Mouse (Mus musculus) neural tube, embryonic 14.5 days (tissue): ENCODE measurements at regions not wholly inside any gene's neighbourhood (a gene's known extent, or its start where the extent isn't known, plus 50 kb on each side); places are given as distances from the start of the nearest gene placed in this dataset.

Experiments
- ATAC-seq: fragments of 200-750 bp; cut with Nextera tagmentation; 2 replicates; pipeline ENCODE4 v1.8.0; 2017; ENCODE audit warnings: low read depth, mild to moderate bottlenecking, moderate TSS enrichment, moderate library complexity
- H3K27ac ChIP-seq: fragments of 300-500 bp; sonication (generic); 2 replicates; pipeline ENCODE4 v1.5.1; 2014; ENCODE audit warnings: low read depth, mild to moderate bottlenecking, control low read depth, low read length, moderate library complexity, mixed read lengths
- H3K27me3 ChIP-seq: fragments of 300-500 bp; sonication (generic); 2 replicates; pipeline ENCODE4 v1.6.1; 2014; ENCODE audit warnings: low read length; ENCODE audit not compliant: control insufficient read depth, insufficient read depth
- H3K36me3 ChIP-seq: fragments of 300-500 bp; sonication (generic); 2 replicates; pipeline ENCODE4 v1.6.1; 2014; ENCODE audit warnings: low read length, mixed read lengths; ENCODE audit not compliant: control insufficient read depth, insufficient read depth
- H3K4me1 ChIP-seq: fragments of 300-500 bp; sonication (generic); 2 replicates; pipeline ENCODE4 v1.6.1; 2014; ENCODE audit warnings: low read length; ENCODE audit not compliant: control insufficient read depth, insufficient read depth
- H3K4me2 ChIP-seq: fragments of 300-500 bp; sonication (generic); 2 replicates; pipeline ENCODE4 v1.6.1; 2014; ENCODE audit warnings: mild to moderate bottlenecking, low read depth, low read length, control low read depth
- H3K4me3 ChIP-seq: fragments of 300-500 bp; sonication (generic); 2 replicates; pipeline ENCODE4 v1.5.1; 2014; ENCODE audit warnings: low read depth, low read length, control low read depth, mixed read lengths
- H3K9ac ChIP-seq: fragments of 300-500 bp; sonication (generic); replicated peaks from 2 replicates; pipeline ENCODE4 v1.6.1; 2014; ENCODE audit warnings: low read depth, mild to moderate bottlenecking, control low read depth, low read length, mixed read lengths
- H3K9me3 ChIP-seq: fragments of 300-500 bp; sonication (generic); 2 replicates; pipeline ENCODE4 v1.6.1; 2016; ENCODE audit warnings: low read length; ENCODE audit not compliant: control insufficient read depth
- WGBS: fragments of 180-500 bp; shearing (Covaris S2); extraction: QIAGEN DNeasy Blood & Tissue Kit; methylation state at CpG from one replicate; pipeline ENCODE4 v1.1.7; 2014; 5-methylcytosine and 5-hydroxymethylcytosine counted together

GRCm38 (mm10) chr15:60706009-60706408, 147.6 kb downstream of the Fam84b start:
- Histone ChIP-seq H3K27me3 (no peaks in the 10 kb centered on the region), H3K9me3 (no peaks in the 10 kb centered on the region), H3K27ac (no peak overlapping the region), H3K4me2 (no peak overlapping the region), H3K9ac (no peak overlapping the region), H3K36me3 (no peaks in the 10 kb centered on the region), H3K4me1 (no peaks in the 10 kb centered on the region), H3K4me3 (no peak overlapping the region)
- no peak for ATAC-seq
- WGBS, result 86% methylated on average over 4 of the region's 4 CpGs

- H3K9me3 ChIP-seq, result no peaks in the 10 kb centered on the region
- H3K27me3 ChIP-seq, result no peaks in the 10 kb centered on the region
- ATAC-seq, result no peak
These were observed 152.3 kb downstream of the Fam84b start for GRCm38 (mm10) chr15:60701273-60701672.

GRCm38 (mm10) chr15:60694746-60695145, 158.8 kb downstream of the Fam84b start:
- no peaks in the 10 kb centered on the region for H3K4me1 ChIP-seq
- H3K27me3 ChIP-seq, result no peaks in the 10 kb centered on the region
- no peak overlapping the region for H3K9ac ChIP-seq
- H3K4me2 ChIP-seq, result no peak overlapping the region
- 93% methylated on average over 3 of the region's 3 CpGs for WGBS
- ATAC-seq, result no peak
- no peak overlapping the region for H3K27ac ChIP-seq
- no peaks in the 10 kb centered on the region for H3K36me3 ChIP-seq
- H3K9me3 ChIP-seq, result no peaks in the 10 kb centered on the region
- no peak overlapping the region for H3K4me3 ChIP-seq

More at GRCm38 (mm10) chr15:60701273-60701672, 152.3 kb downstream of the Fam84b start:
- H3K36me3 ChIP-seq, result no peaks in the 10 kb centered on the region
- no peak overlapping the region for H3K4me3 ChIP-seq
- H3K27ac ChIP-seq, result no peak overlapping the region
- H3K4me2 ChIP-seq, result no peak overlapping the region
- no peak overlapping the region for H3K9ac ChIP-seq
- H3K4me1 ChIP-seq, result no peaks in the 10 kb centered on the region

GRCm38 (mm10) chr15:60693751-60694500, 159.7 kb downstream of the Fam84b start:
- Histone ChIP-seq H3K4me1 (no peaks in the 10 kb centered on the region), H3K9me3 (no peaks in the 10 kb centered on the region), H3K4me2 (no peak overlapping the region), H3K9ac (no peak overlapping the region), H3K36me3 (no peaks in the 10 kb centered on the region), H3K4me3 (no peak overlapping the region), H3K27me3 (no peaks in the 10 kb centered on the region), H3K27ac (no peak overlapping the region)
- ATAC-seq, result no peak
- 77% methylated on average over 7 of the region's 7 CpGs for WGBS

GRCm38 (mm10) chr15:60692718-60693597, 160.6 kb downstream of the Fam84b start:
- no peak overlapping the region for H3K9ac ChIP-seq
- H3K4me3 ChIP-seq, result no peak overlapping the region
- H3K4me1 ChIP-seq, result no peaks in the 10 kb centered on the region
- 55% methylated on average over 6 of the region's 6 CpGs for WGBS
- H3K27ac ChIP-seq, result no peak overlapping the region
- H3K27me3 ChIP-seq, result no peaks in the 10 kb centered on the region
- no peak for ATAC-seq
- no peaks in the 10 kb centered on the region for H3K36me3 ChIP-seq
- no peaks in the 10 kb centered on the region for H3K9me3 ChIP-seq
- H3K4me2 ChIP-seq, result no peak overlapping the region

GRCm38 (mm10) chr15:60692149-60692548, 161.4 kb downstream of the Fam84b start:
- no peak overlapping the region for H3K4me2 ChIP-seq
- no peak overlapping the region for H3K27ac ChIP-seq
- 24% methylated on average over 3 of the region's 3 CpGs for WGBS
- no peak for ATAC-seq
- H3K27me3 ChIP-seq, result no peaks in the 10 kb centered on the region
- H3K9ac ChIP-seq, result no peak overlapping the region
- no peaks in the 10 kb centered on the region for H3K9me3 ChIP-seq
- H3K4me1 ChIP-seq, result no peaks in the 10 kb centered on the region
- no peak overlapping the region for H3K4me3 ChIP-seq
- no peaks in the 10 kb centered on the region for H3K36me3 ChIP-seq

- H3K9me3 ChIP-seq, result no peaks in the 10 kb centered on the region
- 87% methylated on average over 3 of the region's 3 CpGs for WGBS
- ATAC-seq, result no peak
These were observed 176.2 kb downstream of the Fam84b start for GRCm38 (mm10) chr15:60677397-60677796.

GRCm38 (mm10) chr15:60657572-60657971, 196.0 kb downstream of the Fam84b start:
- Histone ChIP-seq H3K9me3 (no peaks in the 10 kb centered on the region), H3K4me1 (no peaks in the 10 kb centered on the region), H3K4me3 (no peak overlapping the region), H3K36me3 (no peaks in the 10 kb centered on the region), H3K27ac (no peak overlapping the region), H3K9ac (no peak overlapping the region), H3K27me3 (no peaks in the 10 kb centered on the region), H3K4me2 (no peak overlapping the region)
- no peak for ATAC-seq
- WGBS, result 79% methylated on average over 7 of the region's 7 CpGs

More at GRCm38 (mm10) chr15:60677397-60677796, 176.2 kb downstream of the Fam84b start:
- Histone ChIP-seq H3K4me2 (no peak overlapping the region), H3K4me3 (no peak overlapping the region), H3K27me3 (no peaks in the 10 kb centered on the region), H3K27ac (no peak overlapping the region), H3K36me3 (no peaks in the 10 kb centered on the region), H3K9ac (no peak overlapping the region), H3K4me1 (no peaks in the 10 kb centered on the region)

- no peak for ATAC-seq
- Histone ChIP-seq H3K4me2 (no peak overlapping the region), H3K4me1 (no peaks in the 10 kb centered on the region), H3K4me3 (no peak overlapping the region), H3K9ac (no peak overlapping the region), H3K36me3 (no peaks in the 10 kb centered on the region), H3K27ac (no peak overlapping the region), H3K9me3 (no peaks in the 10 kb centered on the region), H3K27me3 (no peaks in the 10 kb centered on the region)
- 83% methylated on average over 3 of the region's 3 CpGs for WGBS
These were observed 198.5 kb downstream of the Fam84b start for GRCm38 (mm10) chr15:60655113-60655512.
